Mouse (Mus musculus): Measurements from ENCODE around the gene Mesd. TPM values are rescaled to one million over a fixed set of nuclear protein-coding genes. Genes with fewer than 3 reads are reported as not detected.

Mesd gene
- polyA plus RNA-seq (2014; fragmentation: Nextera tagmentation; extraction: Ambion mirVana), result 72.8 and 73.3 TPM in 2 replicates

GRCm38 (mm10) chr7:83884021-83884658 is at the start of gene Mesd, which contains the start of gene Tlnrd1:
Gene Mesd (plus strand): TSS chr7:83884466.
Gene Tlnrd1 (minus strand): TSS chr7:83884305.
- peaks cover 9% of the 10 kb centered on the region; the same call in 1 of the 2 replicates for H3K4me1 ChIP-seq (replicated peaks; ENCODE audit: control insufficient read depth, insufficient read depth, low read length)

GRCm38 (mm10) chr7:83838525-83839224 is 45.6 kb upstream of the Mesd start:
- Histone ChIP-seq H3K9me3 (ENCODE audit: control insufficient read depth, low read length) (no peaks in the 10 kb centered on the region), H3K4me3 (ENCODE audit: low read depth, low read length) (no peak overlapping the region), H3K4me1 (replicated peaks; ENCODE audit: control insufficient read depth, insufficient read depth, low read length) (no peaks in the 10 kb centered on the region), H3K4me2 (replicated peaks; ENCODE audit: low read depth, low read length) (no peak overlapping the region), H3K36me3 (ENCODE audit: control insufficient read depth, insufficient read depth, low read length) (no peaks in the 10 kb centered on the region), H3K27ac (ENCODE audit: low read depth, low read length) (no peak overlapping the region), H3K9ac (ENCODE audit: low read depth, low read length) (no peak overlapping the region), H3K27me3 (ENCODE audit: control insufficient read depth, insufficient read depth, low read length) (no peaks in the 10 kb centered on the region)
- DNase-seq (ENCODE audit: low spot score) (no peak), ATAC-seq (ENCODE audit: low FRiP score) (no peak)
- WGBS, result 89% methylated on average over 5 of the region's 5 CpGs

More at GRCm38 (mm10) chr7:83884021-83884658, at the start of gene Mesd, which contains the start of gene Tlnrd1:
- peak within 1 kb of the TSS; percentile 96 for H3K27ac ChIP-seq (ENCODE audit: low read depth, low read length)
- H3K4me3 ChIP-seq (ENCODE audit: low read depth, low read length), result peak within 1 kb of the TSS; percentile 76
- no peaks in the 10 kb centered on the region for H3K27me3 ChIP-seq (ENCODE audit: control insufficient read depth, insufficient read depth, low read length)
- no peaks in the 10 kb centered on the region for H3K9me3 ChIP-seq (ENCODE audit: control insufficient read depth, low read length)
- H3K9ac ChIP-seq (ENCODE audit: low read depth, low read length), result peak within 1 kb of the TSS; percentile 86
- WGBS, result under 1% methylated on average over 65 of the region's 69 CpGs
- H3K4me2 ChIP-seq (replicated peaks; ENCODE audit: low read depth, low read length), result peak within 1 kb of the TSS; percentile 98
- DNase-seq (ENCODE audit: low spot score), result peak; percentile 91
- no peaks in the 10 kb centered on the region for H3K36me3 ChIP-seq (ENCODE audit: control insufficient read depth, insufficient read depth, low read length)
- ATAC-seq (ENCODE audit: low FRiP score), result peak; percentile 83

- Histone ChIP-seq H3K36me3 (ENCODE audit: control insufficient read depth, insufficient read depth, low read length) (no peaks in the 10 kb centered on the region), H3K27ac (ENCODE audit: low read depth, low read length) (no peak overlapping the region), H3K9ac (ENCODE audit: low read depth, low read length) (no peak overlapping the region), H3K4me3 (ENCODE audit: low read depth, low read length) (no peak overlapping the region), H3K27me3 (ENCODE audit: control insufficient read depth, insufficient read depth, low read length) (no peaks in the 10 kb centered on the region), H3K4me2 (replicated peaks; ENCODE audit: low read depth, low read length) (no peak overlapping the region), H3K9me3 (ENCODE audit: control insufficient read depth, low read length) (no peaks in the 10 kb centered on the region), H3K4me1 (replicated peaks; ENCODE audit: control insufficient read depth, insufficient read depth, low read length) (no peaks in the 10 kb centered on the region)
- 71% methylated on average over 2 of the region's 2 CpGs for WGBS
- DNase-seq (ENCODE audit: low spot score) (no peak), ATAC-seq (ENCODE audit: low FRiP score) (no peak)
Measured at GRCm38 (mm10) chr7:83840076-83840475, 44.2 kb upstream of the Mesd start.

DNA sequence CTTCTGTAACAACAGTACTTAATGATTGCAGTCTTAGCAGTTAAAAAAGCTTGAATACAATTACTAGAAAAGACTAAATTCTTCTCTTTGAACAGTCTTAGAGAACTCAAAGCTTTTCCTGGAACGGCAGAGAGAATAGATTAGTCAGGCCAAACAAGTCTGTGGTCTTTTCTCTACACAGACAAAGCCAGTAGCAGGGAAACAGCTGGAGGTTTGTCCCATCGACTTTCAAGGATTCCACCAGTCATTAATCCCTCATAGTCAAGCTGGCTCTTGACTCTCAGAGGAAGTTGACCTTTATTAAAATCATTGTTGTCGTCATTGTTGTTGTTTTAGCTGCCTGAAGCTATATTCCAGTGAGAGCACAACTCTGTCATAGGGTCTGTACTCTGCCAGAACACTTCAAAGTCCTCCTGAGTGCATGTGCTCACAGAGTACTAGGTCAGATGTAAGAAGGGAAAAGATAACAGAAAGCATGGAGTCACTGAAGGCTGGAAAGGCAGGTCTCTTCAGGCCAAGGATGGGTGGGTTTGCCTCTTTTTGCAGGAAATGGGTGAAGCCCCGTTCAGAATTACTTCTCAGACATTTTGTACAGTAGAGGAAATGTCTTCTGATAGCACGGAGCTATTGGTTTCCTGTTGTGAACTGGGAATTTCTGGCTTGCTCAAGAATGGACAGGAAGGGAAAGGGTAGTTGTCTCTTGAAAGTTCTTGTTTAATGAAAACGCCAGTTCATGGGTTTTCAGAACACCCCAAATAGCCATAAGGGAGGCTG is 41.6 kb upstream of the Mesd start:
- WGBS, result 61% methylated on average over 6 of the region's 6 CpGs
- Histone ChIP-seq H3K9me3 (ENCODE audit: control insufficient read depth, low read length) (no peaks in the 10 kb centered on the region), H3K27ac (ENCODE audit: low read depth, low read length) (no peak overlapping the region), H3K36me3 (ENCODE audit: control insufficient read depth, insufficient read depth, low read length) (no peaks in the 10 kb centered on the region), H3K4me2 (replicated peaks; ENCODE audit: low read depth, low read length) (no peak overlapping the region), H3K9ac (ENCODE audit: low read depth, low read length) (no peak overlapping the region), H3K4me1 (replicated peaks; ENCODE audit: control insufficient read depth, insufficient read depth, low read length) (no peaks in the 10 kb centered on the region), H3K27me3 (ENCODE audit: control insufficient read depth, insufficient read depth, low read length) (no peaks in the 10 kb centered on the region), H3K4me3 (ENCODE audit: low read depth, low read length) (no peak overlapping the region)
- ATAC-seq (ENCODE audit: low FRiP score), result no peak
- DNase-seq (ENCODE audit: low spot score), result no peak

DNA sequence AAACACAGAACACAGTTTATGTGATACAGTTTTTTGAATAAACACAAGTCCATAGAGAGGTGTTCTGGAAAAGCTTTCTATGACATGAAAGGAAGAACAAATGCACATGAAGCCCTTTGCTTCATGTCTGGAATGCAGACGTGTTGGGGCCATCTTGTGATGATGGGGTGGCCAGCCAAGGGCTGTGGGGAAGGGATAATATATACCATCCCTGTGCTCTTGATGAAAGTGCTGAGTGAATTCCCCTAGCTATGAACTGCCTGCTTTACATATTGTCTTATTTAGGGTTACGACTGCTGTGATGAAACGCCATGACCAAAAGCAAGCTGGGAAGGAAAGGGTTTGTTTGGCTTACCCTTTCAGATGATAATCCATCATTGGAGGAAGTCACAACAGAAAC is 39.5 kb upstream of the Mesd start:
- no peaks in the 10 kb centered on the region for H3K4me1 ChIP-seq (replicated peaks; ENCODE audit: control insufficient read depth, insufficient read depth, low read length)
- H3K27me3 ChIP-seq (ENCODE audit: control insufficient read depth, insufficient read depth, low read length), result no peaks in the 10 kb centered on the region
- DNase-seq (ENCODE audit: low spot score), result no peak
- no peak overlapping the region for H3K27ac ChIP-seq (ENCODE audit: low read depth, low read length)
- H3K36me3 ChIP-seq (ENCODE audit: control insufficient read depth, insufficient read depth, low read length), result no peaks in the 10 kb centered on the region
- WGBS, result 70% methylated on average over 3 of the region's 3 CpGs
- ATAC-seq (ENCODE audit: low FRiP score), result no peak
- no peak overlapping the region for H3K9ac ChIP-seq (ENCODE audit: low read depth, low read length)
- H3K4me2 ChIP-seq (replicated peaks; ENCODE audit: low read depth, low read length), result no peak overlapping the region
- no peak overlapping the region for H3K4me3 ChIP-seq (ENCODE audit: low read depth, low read length)
- H3K9me3 ChIP-seq (ENCODE audit: control insufficient read depth, low read length), result no peaks in the 10 kb centered on the region

- Histone ChIP-seq H3K9me3 (ENCODE audit: control insufficient read depth, low read length) (no peaks in the 10 kb centered on the region), H3K4me2 (replicated peaks; ENCODE audit: low read depth, low read length) (no peak overlapping the region), H3K9ac (ENCODE audit: low read depth, low read length) (no peak overlapping the region), H3K4me3 (ENCODE audit: low read depth, low read length) (no peak overlapping the region), H3K27me3 (ENCODE audit: control insufficient read depth, insufficient read depth, low read length) (no peaks in the 10 kb centered on the region), H3K27ac (ENCODE audit: low read depth, low read length) (no peak overlapping the region), H3K4me1 (replicated peaks; ENCODE audit: control insufficient read depth, insufficient read depth, low read length) (no peaks in the 10 kb centered on the region), H3K36me3 (ENCODE audit: control insufficient read depth, insufficient read depth, low read length) (no peaks in the 10 kb centered on the region)
- DNase-seq (ENCODE audit: low spot score) (no peak), ATAC-seq (ENCODE audit: low FRiP score) (no peak)
- 62% methylated on average over 5 of the region's 5 CpGs for WGBS
Measured at GRCm38 (mm10) chr7:83847187-83848075, 36.8 kb upstream of the Mesd start.

- H3K9ac ChIP-seq (ENCODE audit: low read depth, low read length), result no peak overlapping the region
- DNase-seq (ENCODE audit: low spot score) (no peak), ATAC-seq (ENCODE audit: low FRiP score) (no peak)
- no peaks in the 10 kb centered on the region for H3K27me3 ChIP-seq (ENCODE audit: control insufficient read depth, insufficient read depth, low read length)
- H3K9me3 ChIP-seq (ENCODE audit: control insufficient read depth, low read length), result no peaks in the 10 kb centered on the region
- 56% methylated on average over 5 of the region's 5 CpGs for WGBS
- H3K36me3 ChIP-seq (ENCODE audit: control insufficient read depth, insufficient read depth, low read length), result no peaks in the 10 kb centered on the region
- H3K27ac ChIP-seq (ENCODE audit: low read depth, low read length), result no peak overlapping the region
- H3K4me2 ChIP-seq (replicated peaks; ENCODE audit: low read depth, low read length), result no peak overlapping the region
- no peaks in the 10 kb centered on the region for H3K4me1 ChIP-seq (replicated peaks; ENCODE audit: control insufficient read depth, insufficient read depth, low read length)
- no peak overlapping the region for H3K4me3 ChIP-seq (ENCODE audit: low read depth, low read length)
Measured at GRCm38 (mm10) chr7:83851569-83852380, 32.5 kb upstream of the Mesd start.
